Mouse (Mus musculus) heart, embryonic 16.5 days (tissue): ENCODE measurements around the gene 4930402H24Rik. TPM values are rescaled to one million over a fixed set of nuclear protein-coding genes. Genes with fewer than 3 reads are reported as not detected.

Experiments
- ATAC-seq: fragments of 200-750 bp; cut with Nextera tagmentation; replicated peaks from 2 replicates; pipeline ENCODE4 v1.8.0; 2017; ENCODE audit warnings: moderate number of reproducible peaks; ENCODE audit not compliant: insufficient read depth, low FRiP score; ENCODE audit errors: extremely low read depth
- H3K27ac ChIP-seq: fragments of 300-500 bp; sonication (generic); 2 replicates; pipeline ENCODE4 v1.5.1; 2014; ENCODE audit warnings: mild to moderate bottlenecking, low read length, control low read depth, moderate library complexity
- H3K27me3 ChIP-seq: fragments of 300-500 bp; sonication (generic); 2 replicates; pipeline ENCODE4 v1.6.1; 2014; ENCODE audit warnings: low read length, mixed read lengths; ENCODE audit not compliant: control insufficient read depth, insufficient read depth
- H3K36me3 ChIP-seq: fragments of 300-500 bp; sonication (generic); 2 replicates; pipeline ENCODE4 v1.6.1; 2014; ENCODE audit not compliant: control insufficient read depth, insufficient read depth
- H3K4me1 ChIP-seq: fragments of 300-500 bp; sonication (generic); 2 replicates; pipeline ENCODE4 v1.6.1; 2014; ENCODE audit warnings: low read length, mixed read lengths; ENCODE audit not compliant: control insufficient read depth, insufficient read depth
- H3K4me2 ChIP-seq: fragments of 300-500 bp; sonication (generic); 2 replicates; pipeline ENCODE4 v1.6.1; 2014; ENCODE audit warnings: low read depth, mild to moderate bottlenecking, control low read depth, low read length
- H3K4me3 ChIP-seq: fragments of 300-500 bp; sonication (generic); 2 replicates; pipeline ENCODE4 v1.5.1; 2014; ENCODE audit warnings: mild to moderate bottlenecking, control low read depth, low read length
- H3K9ac ChIP-seq: fragments of 300-500 bp; sonication (generic); 2 replicates; pipeline ENCODE4 v1.6.1; 2014; ENCODE audit warnings: low read length, control low read depth
- H3K9me3 ChIP-seq: fragments of 300-500 bp; sonication (generic); replicated peaks from 2 replicates; pipeline ENCODE4 v1.6.1; 2016; ENCODE audit warnings: low read length; ENCODE audit not compliant: control insufficient read depth
- WGBS: fragments of 180-500 bp; shearing (Covaris S2); extraction: QIAGEN DNeasy Blood & Tissue Kit; methylation state at CpG from one replicate; pipeline ENCODE4 v1.1.7; 2014; 5-methylcytosine and 5-hydroxymethylcytosine counted together
- polyA plus RNA-seq: library from polyadenylated mRNA; unstranded; fragments of >200 nt; fragmentation: Nextera tagmentation; extraction: Ambion mirVana; gene quantifications from 2 replicates; pipeline ENCODE4 v1.2.1, GENCODE M21; 2015

4930402H24Rik gene
- polyA plus RNA-seq, 1 experiment from 2014 or later, result 51.5 TPM

GRCm38 (mm10) chr2:130664102-130664701, 242.0 kb downstream of the 4930402H24Rik start, which contains the start of gene Ddrgk1:
TSS of gene Ddrgk1 (minus strand) at chr2:130664659.
- H3K4me2 ChIP-seq, result peak within 1 kb of the TSS; percentile 87
- H3K27me3 ChIP-seq, result no peaks in the 10 kb centered on the region
- H3K9me3 ChIP-seq, result no peaks in the 10 kb centered on the region
- H3K4me1 ChIP-seq, result peaks cover 20% of the 10 kb centered on the region
- peak within 1 kb of the TSS; percentile 100 for H3K27ac ChIP-seq
- H3K36me3 ChIP-seq, result peaks cover 19% of the 10 kb centered on the region
- H3K4me3 ChIP-seq, result peak within 1 kb of the TSS; percentile 80
- peak; percentile 95 for ATAC-seq
- 0% methylated on average over 40 of the region's 40 CpGs for whole genome bisulfite sequencing
- H3K9ac ChIP-seq, result peak within 1 kb of the TSS; percentile 96

- H3K27me3 ChIP-seq, result no peaks in the 10 kb centered on the region
- peaks cover 26% of the 10 kb centered on the region for H3K36me3 ChIP-seq
- 86% methylated on average over 11 of the region's 11 CpGs for WGBS
- peak overlapping the region; percentile 87 for H3K4me2 ChIP-seq
- no peak for ATAC-seq
- H3K4me1 ChIP-seq, result peaks cover 13% of the 10 kb centered on the region
- peak overlapping the region; percentile 80; the same call in 1 of the 2 replicates for H3K4me3 ChIP-seq
- no peak overlapping the region for H3K27ac ChIP-seq
- no peaks in the 10 kb centered on the region for H3K9me3 ChIP-seq
- H3K9ac ChIP-seq, result peak overlapping the region; percentile 24
Measured at GRCm38 (mm10) chr2:130663342-130663741, 242.9 kb downstream of the 4930402H24Rik start.

GRCm38 (mm10) chr2:130658530-130658929, 247.7 kb downstream of the 4930402H24Rik start:
- Histone ChIP-seq H3K27me3 (no peaks in the 10 kb centered on the region), H3K27ac (no peak overlapping the region), H3K4me2 (no peak overlapping the region), H3K9ac (no peak overlapping the region), H3K36me3 (peaks cover 51% of the 10 kb centered on the region), H3K4me1 (peaks cover 3% of the 10 kb centered on the region), H3K4me3 (no peak overlapping the region), H3K9me3 (no peaks in the 10 kb centered on the region)
- no peak for ATAC-seq
- WGBS, result 97% methylated on average over 10 of the region's 10 CpGs

GRCm38 (mm10) chr2:130657541-130657940, 248.7 kb downstream of the 4930402H24Rik start:
- Histone ChIP-seq H3K36me3 (peaks cover 54% of the 10 kb centered on the region), H3K4me1 (no peaks in the 10 kb centered on the region), H3K4me2 (no peak overlapping the region), H3K9ac (no peak overlapping the region), H3K9me3 (no peaks in the 10 kb centered on the region), H3K27ac (no peak overlapping the region), H3K27me3 (no peaks in the 10 kb centered on the region), H3K4me3 (no peak overlapping the region)
- WGBS, result 80% methylated on average over 6 of the region's 6 CpGs
- ATAC-seq, result no peak

- Histone ChIP-seq H3K27ac (no peak overlapping the region), H3K36me3 (peaks cover 50% of the 10 kb centered on the region), H3K4me2 (no peak overlapping the region), H3K4me3 (no peak overlapping the region), H3K4me1 (no peaks in the 10 kb centered on the region), H3K9me3 (no peaks in the 10 kb centered on the region), H3K9ac (no peak overlapping the region), H3K27me3 (no peaks in the 10 kb centered on the region)
- WGBS, result 87% methylated on average over 9 of the region's 9 CpGs
- ATAC-seq, result no peak
Measured at GRCm38 (mm10) chr2:130656536-130656935, 249.7 kb downstream of the 4930402H24Rik start.

Other genes with a start within 250 kb of the 4930402H24Rik start
- 47.1 and 47.3 TPM in 2 replicates for gene Ddrgk1, start 241.7 kb downstream of the 4930402H24Rik start, polyA plus RNA-seq
- 70.1 and 79.3 TPM in 2 replicates for gene Itpa, start 238.8 kb downstream of the 4930402H24Rik start, polyA plus RNA-seq
- 0.16 and 0.34 TPM in 2 replicates for gene Slc4a11, start 208.9 kb downstream of the 4930402H24Rik start, polyA plus RNA-seq
- gene Atrn, start 89 bp upstream of the 4930402H24Rik start, polyA plus RNA-seq, result 3.6 and 4.7 TPM in 2 replicates
- gene Gfra4, start 136.7 kb upstream of the 4930402H24Rik start, polyA plus RNA-seq, result 1.8 and 3.0 TPM in 2 replicates
- 16.9 and 17.3 TPM in 2 replicates for gene Adam33, start 157.4 kb upstream of the 4930402H24Rik start, polyA plus RNA-seq
- 0.46 and 0.49 TPM in 2 replicates for gene Siglec1, start 180.4 kb upstream of the 4930402H24Rik start, polyA plus RNA-seq
- 11.6 and 12.8 TPM in 2 replicates for gene Hspa12b, start 220.9 kb upstream of the 4930402H24Rik start, polyA plus RNA-seq
- not detected in 2 replicates for gene Gm11037, start 227.1 kb upstream of the 4930402H24Rik start, polyA plus RNA-seq